Mouse (Mus musculus): ENCODE measurements around the gene Rgs12. TPM values are rescaled to one million over a fixed set of nuclear protein-coding genes. Genes with fewer than 3 reads are reported as not detected.

Gene Rgs12
- polyA plus RNA-seq (2015; fragmentation: Nextera tagmentation; extraction: Ambion mirVana): 50.4 and 54.0 TPM in 2 replicates

GRCm38 (mm10) chr5:34948861-34949760 is at the start of gene Rgs12:
Gene Rgs12, plus strand, starts transcription at chr5:34949445.
- Histone ChIP-seq H3K9ac (peak within 1 kb of the TSS; percentile 98), H3K9me3 (peaks cover 6% of the 10 kb centered on the region; the same call in 1 of the 2 replicates), H3K27me3 (no peaks in the 10 kb centered on the region), H3K4me3 (peak within 1 kb of the TSS; percentile 88), H3K4me2 (replicated peaks) (peak within 1 kb of the TSS; percentile 81), H3K36me3 (peaks cover 22% of the 10 kb centered on the region), H3K27ac (peak within 1 kb of the TSS; percentile 93), H3K4me1 (peaks cover 16% of the 10 kb centered on the region)
- WGBS: under 1% methylated on average over 57 of the region's 84 CpGs
- peak; percentile 93 for ATAC-seq (ENCODE audit: low FRiP score, low read depth)

- no peak for ATAC-seq (ENCODE audit: low FRiP score, low read depth)
- Histone ChIP-seq H3K4me1 (no peaks in the 10 kb centered on the region), H3K9ac (no peak overlapping the region), H3K4me3 (no peak overlapping the region), H3K27ac (no peak overlapping the region), H3K4me2 (replicated peaks) (no peak overlapping the region), H3K9me3 (no peaks in the 10 kb centered on the region), H3K36me3 (peaks cover 94% of the 10 kb centered on the region), H3K27me3 (no peaks in the 10 kb centered on the region)
- WGBS: 92% methylated on average over 6 of the region's 6 CpGs
Observed at GRCm38 (mm10) chr5:34899787-34900469, 49.3 kb upstream of the Rgs12 start.

- Histone ChIP-seq H3K9me3 (no peaks in the 10 kb centered on the region), H3K9ac (no peak overlapping the region), H3K4me3 (no peak overlapping the region), H3K4me2 (replicated peaks) (no peak overlapping the region), H3K36me3 (peaks cover 94% of the 10 kb centered on the region), H3K27me3 (no peaks in the 10 kb centered on the region), H3K27ac (no peak overlapping the region), H3K4me1 (no peaks in the 10 kb centered on the region)
- ATAC-seq (ENCODE audit: low FRiP score, low read depth): no peak
Observed at GRCm38 (mm10) chr5:34902371-34902770, 46.9 kb upstream of the Rgs12 start.

GRCm38 (mm10) chr5:34902811-34903385 is 46.3 kb upstream of the Rgs12 start:
- Histone ChIP-seq H3K27me3 (no peaks in the 10 kb centered on the region), H3K9ac (no peak overlapping the region), H3K36me3 (peaks cover 94% of the 10 kb centered on the region), H3K4me1 (no peaks in the 10 kb centered on the region), H3K9me3 (no peaks in the 10 kb centered on the region), H3K27ac (no peak overlapping the region), H3K4me3 (no peak overlapping the region), H3K4me2 (replicated peaks) (no peak overlapping the region)
- 87% methylated on average over 5 of the region's 5 CpGs for WGBS
- no peak for ATAC-seq (ENCODE audit: low FRiP score, low read depth)

GRCm38 (mm10) chr5:34904412-34904811 is 44.8 kb upstream of the Rgs12 start:
- H3K27ac ChIP-seq: no peak overlapping the region
- H3K4me2 ChIP-seq (replicated peaks): no peak overlapping the region
- H3K4me3 ChIP-seq: no peak overlapping the region
- H3K9ac ChIP-seq: no peak overlapping the region
- peaks cover 93% of the 10 kb centered on the region for H3K36me3 ChIP-seq
- H3K9me3 ChIP-seq: no peaks in the 10 kb centered on the region
- no peaks in the 10 kb centered on the region for H3K27me3 ChIP-seq
- peaks cover 2% of the 10 kb centered on the region; the same call in 1 of the 2 replicates for H3K4me1 ChIP-seq
- no peak for ATAC-seq (ENCODE audit: low FRiP score, low read depth)

- peaks cover 85% of the 10 kb centered on the region for H3K36me3 ChIP-seq
- no peaks in the 10 kb centered on the region for H3K9me3 ChIP-seq
- WGBS: 95% methylated on average over 4 of the region's 4 CpGs
- ATAC-seq (ENCODE audit: low FRiP score, low read depth): peak; percentile 38; the same call in 1 of the 2 replicates
- no peaks in the 10 kb centered on the region for H3K27me3 ChIP-seq
- H3K4me2 ChIP-seq (replicated peaks): no peak overlapping the region
- no peak overlapping the region for H3K4me3 ChIP-seq
- no peak overlapping the region for H3K27ac ChIP-seq
- H3K4me1 ChIP-seq: peaks cover 4% of the 10 kb centered on the region; the same call in 1 of the 2 replicates
- no peak overlapping the region for H3K9ac ChIP-seq
Observed at GRCm38 (mm10) chr5:34907230-34907629, 42.0 kb upstream of the Rgs12 start.

- no peak within 1 kb of the TSS for H3K4me2 ChIP-seq (replicated peaks)
- no peak within 1 kb of the TSS for H3K27ac ChIP-seq
- H3K9ac ChIP-seq: no peak within 1 kb of the TSS
- WGBS: 72% methylated on average over 6 of the region's 6 CpGs
- ATAC-seq (ENCODE audit: low FRiP score, low read depth): no peak
- peaks cover 76% of the 10 kb centered on the region for H3K36me3 ChIP-seq
- no peaks in the 10 kb centered on the region for H3K9me3 ChIP-seq
- H3K4me3 ChIP-seq: no peak within 1 kb of the TSS
- H3K27me3 ChIP-seq: no peaks in the 10 kb centered on the region
- peaks cover 4% of the 10 kb centered on the region; the same call in 1 of the 2 replicates for H3K4me1 ChIP-seq
Observed at GRCm38 (mm10) chr5:34907910-34908725, 41.1 kb upstream of the Rgs12 start, which contains the start of gene Msantd1. Gene Msantd1, plus strand, starts transcription at chr5:34908012.

- no peaks in the 10 kb centered on the region for H3K9me3 ChIP-seq
- ATAC-seq (ENCODE audit: low FRiP score, low read depth): 0 out of 2 replicates have a peak, but pooled peaks have one; percentile 21
- H3K9ac ChIP-seq: no peak overlapping the region
- H3K4me1 ChIP-seq: peaks cover 4% of the 10 kb centered on the region; the same call in 1 of the 2 replicates
- no peaks in the 10 kb centered on the region for H3K27me3 ChIP-seq
- no peak overlapping the region for H3K27ac ChIP-seq
- H3K4me3 ChIP-seq: no peak overlapping the region
- peaks cover 70% of the 10 kb centered on the region for H3K36me3 ChIP-seq
- no peak overlapping the region for H3K4me2 ChIP-seq (replicated peaks)
- 70% methylated on average over 9 of the region's 9 CpGs for WGBS
Observed at GRCm38 (mm10) chr5:34908726-34909633, 40.3 kb upstream of the Rgs12 start.

- Histone ChIP-seq H3K4me1 (peaks cover 4% of the 10 kb centered on the region; the same call in 1 of the 2 replicates), H3K27ac (no peak overlapping the region), H3K9me3 (no peaks in the 10 kb centered on the region), H3K27me3 (no peaks in the 10 kb centered on the region), H3K4me3 (no peak overlapping the region), H3K9ac (no peak overlapping the region), H3K4me2 (replicated peaks) (no peak overlapping the region), H3K36me3 (peaks cover 61% of the 10 kb centered on the region)
- no peak for ATAC-seq (ENCODE audit: low FRiP score, low read depth)
- WGBS: 95% methylated on average over 1 of the region's 1 CpGs
Observed at GRCm38 (mm10) chr5:34909634-34910503, 39.4 kb upstream of the Rgs12 start.

- peaks cover 4% of the 10 kb centered on the region; the same call in 1 of the 2 replicates for H3K4me1 ChIP-seq
- no peak overlapping the region for H3K9ac ChIP-seq
- no peak overlapping the region for H3K4me2 ChIP-seq (replicated peaks)
- H3K27me3 ChIP-seq: no peaks in the 10 kb centered on the region
- ATAC-seq (ENCODE audit: low FRiP score, low read depth): no peak
- H3K36me3 ChIP-seq: peaks cover 55% of the 10 kb centered on the region
- no peaks in the 10 kb centered on the region for H3K9me3 ChIP-seq
- H3K27ac ChIP-seq: no peak overlapping the region
- WGBS: 79% methylated on average over 4 of the region's 4 CpGs
- no peak overlapping the region for H3K4me3 ChIP-seq
Observed at GRCm38 (mm10) chr5:34910504-34910815, 38.8 kb upstream of the Rgs12 start.

Data from limb, embryonic 13.5 days (tissue).